Mouse (Mus musculus) limb, embryonic 10.5 days (tissue): Measurements from ENCODE around the gene Ppp1r37. TPM values are rescaled to one million over a fixed set of nuclear protein-coding genes. Genes with fewer than 3 reads are reported as not detected.

Experiments used
- polyA plus RNA-seq: library from polyadenylated mRNA; unstranded; fragments of >200 nt; fragmentation: Nextera tagmentation; extraction: Ambion mirVana; gene quantifications from 2 replicates; pipeline ENCODE4 v1.2.1, GENCODE M21; 2016

Gene Ppp1r37
- polyA plus RNA-seq, 1 experiment from 2014 or later = 27.2 TPM

Other genes with a start within 250 kb of the Ppp1r37 start
- gene Ercc1, start 218.3 kb downstream of the Ppp1r37 start, polyA plus RNA-seq = 97.8 and 101 TPM in 2 replicates
- 28.3 and 31.4 TPM in 2 replicates for gene Cd3eap, start 203.6 kb downstream of the Ppp1r37 start, polyA plus RNA-seq
- gene Ppp1r13l, start 203.3 kb downstream of the Ppp1r37 start, polyA plus RNA-seq = 6.5 and 7.0 TPM in 2 replicates
- gene Ercc2, start 181.1 kb downstream of the Ppp1r37 start, polyA plus RNA-seq = 25.6 and 26.6 TPM in 2 replicates
- gene Klc3, start 159.0 kb downstream of the Ppp1r37 start, polyA plus RNA-seq = 3.3 and 4.4 TPM in 2 replicates
- not detected in 2 replicates for gene Ckm, start 158.3 kb downstream of the Ppp1r37 start, polyA plus RNA-seq
- 7.6 and 8.0 TPM in 2 replicates for gene Mark4, start 104.3 kb downstream of the Ppp1r37 start, polyA plus RNA-seq
- gene Exoc3l2, start 99.7 kb downstream of the Ppp1r37 start, polyA plus RNA-seq = 1.2 and 1.7 TPM in 2 replicates
- 2.3 and 2.4 TPM in 2 replicates for gene Bloc1s3, start 54.7 kb downstream of the Ppp1r37 start, polyA plus RNA-seq
- gene Trappc6a, start 54.7 kb downstream of the Ppp1r37 start, polyA plus RNA-seq = 74.0 and 90.5 TPM in 2 replicates
- gene Nkpd1, start 45.2 kb downstream of the Ppp1r37 start, polyA plus RNA-seq = 0.10 and 0.11 TPM in 2 replicates
- 0.71 and 0.93 TPM in 2 replicates for gene Zfp296, start 14.2 kb upstream of the Ppp1r37 start, polyA plus RNA-seq
- 196 and 201 TPM in 2 replicates for gene Gemin7, start 14.5 kb upstream of the Ppp1r37 start, polyA plus RNA-seq
- 59.0 and 63.4 TPM in 2 replicates for gene Clasrp, start 41.4 kb upstream of the Ppp1r37 start, polyA plus RNA-seq
- 3.8 and 4.2 TPM in 2 replicates for gene Relb, start 66.4 kb upstream of the Ppp1r37 start, polyA plus RNA-seq
- gene Clptm1, start 102.0 kb upstream of the Ppp1r37 start, polyA plus RNA-seq = 84.5 and 86.3 TPM in 2 replicates
- 0.28 TPM in 1 of 2 replicates, not detected in the other for gene Apoc2, start 114.9 kb upstream of the Ppp1r37 start, polyA plus RNA-seq
- not detected in 2 replicates for gene Gm44805, start 118.3 kb upstream of the Ppp1r37 start, polyA plus RNA-seq
- 0.06 TPM in 1 of 2 replicates, not detected in the other for gene Apoc4, start 118.4 kb upstream of the Ppp1r37 start, polyA plus RNA-seq
- 3.0 and 4.8 TPM in 2 replicates for gene Apoc1, start 129.6 kb upstream of the Ppp1r37 start, polyA plus RNA-seq
- gene Apoe, start 136.1 kb upstream of the Ppp1r37 start, polyA plus RNA-seq = 63.0 and 83.6 TPM in 2 replicates
- 244 and 285 TPM in 2 replicates for gene Tomm40, start 152.4 kb upstream of the Ppp1r37 start, polyA plus RNA-seq
- 78.1 and 87.9 TPM in 2 replicates for gene Nectin2, start 187.4 kb upstream of the Ppp1r37 start, polyA plus RNA-seq
- 53.8 and 58.6 TPM in 2 replicates for gene Bcam, start 207.9 kb upstream of the Ppp1r37 start, polyA plus RNA-seq
- 1.4 and 1.6 TPM in 2 replicates for gene Cblc, start 233.7 kb upstream of the Ppp1r37 start, polyA plus RNA-seq